Mouse (Mus musculus) lung, postnatal 0 days (tissue): ENCODE measurements around the gene Rcor1. TPM values are rescaled to one million over a fixed set of nuclear protein-coding genes. Genes with fewer than 3 reads are reported as not detected.

Experiments used
- ATAC-seq: fragments of 200-750 bp; cut with Nextera tagmentation; 2 replicates; pipeline ENCODE4 v1.8.0; 2017; ENCODE audit warnings: moderate library complexity
- DNase-seq: peaks from one replicate; pipeline ENCODE4 v3.0.0-alpha.2; 2016; ENCODE audit warnings: low spot score
- H3K27ac ChIP-seq: fragments of 300-500 bp; sonication (generic); 2 replicates; pipeline ENCODE4 v1.5.1; 2014; ENCODE audit warnings: antibody characterized with exemption, mild to moderate bottlenecking, low read length, mixed read lengths
- H3K27me3 ChIP-seq: fragments of 300-500 bp; sonication (generic); replicated peaks from 2 replicates; pipeline ENCODE4 v1.6.1; 2014; ENCODE audit warnings: low read length, mixed read lengths; ENCODE audit not compliant: insufficient read depth
- H3K36me3 ChIP-seq: fragments of 300-500 bp; sonication (generic); 2 replicates; pipeline ENCODE4 v1.6.1; 2014; ENCODE audit warnings: low read length, mixed read lengths; ENCODE audit not compliant: insufficient read depth
- H3K4me1 ChIP-seq: fragments of 300-500 bp; sonication (generic); 2 replicates; pipeline ENCODE4 v1.6.1; 2014; ENCODE audit warnings: antibody characterized with exemption, low read depth, low read length, mixed read lengths; ENCODE audit not compliant: insufficient read depth
- H3K4me2 ChIP-seq: fragments of 300-500 bp; sonication (generic); replicated peaks from 2 replicates; pipeline ENCODE4 v1.6.1; 2014; ENCODE audit warnings: low read depth, mild to moderate bottlenecking, low read length, moderate library complexity, mixed read lengths
- H3K4me3 ChIP-seq: fragments of 300-500 bp; sonication (generic); 2 replicates; pipeline ENCODE4 v1.5.1; 2014; ENCODE audit warnings: low read depth, low read length
- H3K9ac ChIP-seq: fragments of 300-500 bp; sonication (generic); replicated peaks from 2 replicates; pipeline ENCODE4 v1.6.1; 2014; ENCODE audit warnings: low read depth, mild to moderate bottlenecking
- H3K9me3 ChIP-seq: fragments of 300-500 bp; sonication (generic); 2 replicates; pipeline ENCODE4 v1.6.1; 2016; ENCODE audit warnings: low read length, mixed read lengths
- CTCF ChIP-seq: IDR thresholded peaks from 2 replicates; pipeline ENCODE4 v1.5.1; 2016; ENCODE audit warnings: antibody characterized with exemption, mild to moderate bottlenecking
- EP300 ChIP-seq: IDR thresholded peaks from 2 replicates; pipeline ENCODE4 v1.6.1; 2016; ENCODE audit warnings: antibody characterized with exemption, mild to moderate bottlenecking, control low read depth
- WGBS: fragments of 180-500 bp; shearing (Covaris S2); extraction: QIAGEN DNeasy Blood & Tissue Kit; methylation state at CpG from one replicate; pipeline ENCODE4 v1.1.7; 2014; 5-methylcytosine and 5-hydroxymethylcytosine counted together
- polyA plus RNA-seq: library from polyadenylated mRNA; unstranded; fragments of >200 nt; fragmentation: Nextera tagmentation; extraction: Ambion mirVana; gene quantifications from 2 replicates; pipeline ENCODE4 v1.2.1, GENCODE M21; 2015

Gene Rcor1
- polyA plus RNA-seq, 1 experiment from 2014 or later, result 6.7 TPM

DNA sequence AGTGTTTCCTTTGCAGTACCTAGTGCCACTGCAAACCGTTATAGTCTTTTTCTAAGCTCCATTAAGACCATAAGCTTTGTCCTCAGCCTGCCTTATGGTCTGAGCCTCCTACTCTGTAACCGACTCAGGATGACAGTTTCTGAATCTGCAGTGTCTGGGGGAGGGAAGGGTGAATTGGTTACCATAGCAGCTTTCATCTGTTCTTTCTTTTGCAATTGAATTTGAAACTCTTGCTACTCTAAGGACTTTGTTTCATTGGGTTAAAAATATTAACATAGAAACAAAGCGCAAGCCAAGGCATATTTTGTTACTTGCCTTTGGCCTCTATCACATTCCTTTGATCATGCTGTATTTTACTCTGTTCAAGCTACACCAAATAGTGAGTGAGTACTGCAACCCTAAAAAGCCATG, 49.6 kb downstream of the Rcor1 start:
- no peak for ATAC-seq
- no peak overlapping the region for H3K27ac ChIP-seq

DNA sequence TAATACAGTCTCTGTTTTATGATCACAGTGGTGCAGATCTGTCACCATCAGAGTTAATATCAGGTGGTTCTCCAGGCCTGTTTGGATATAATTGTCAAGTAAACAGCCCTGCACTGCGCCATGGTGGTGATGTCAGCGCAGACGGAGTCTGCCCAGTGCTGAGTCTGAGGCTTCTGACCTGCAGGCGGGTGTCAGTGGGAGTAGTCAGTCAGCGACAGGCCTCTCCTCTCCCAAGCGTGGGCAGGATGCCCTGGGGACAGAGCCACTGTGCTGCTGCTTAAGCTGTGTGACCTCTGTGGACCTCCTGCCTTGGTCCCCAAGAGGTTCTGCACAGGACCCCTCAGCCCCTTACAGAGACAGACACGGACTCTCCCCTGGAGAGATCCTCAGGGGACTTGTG, 50.0 kb downstream of the Rcor1 start:
- Histone ChIP-seq H3K9ac (no peak overlapping the region), H3K27me3 (no peaks in the 10 kb centered on the region), H3K4me1 (peaks cover 3% of the 10 kb centered on the region; the same call in 1 of the 2 replicates), H3K4me2 (no peak overlapping the region), H3K36me3 (no peaks in the 10 kb centered on the region), H3K9me3 (no peaks in the 10 kb centered on the region), H3K27ac (no peak overlapping the region), H3K4me3 (no peak overlapping the region)
- DNase-seq (peak; percentile 25), ATAC-seq (peak; percentile 52)
- 76% methylated on average over 7 of the region's 7 CpGs for WGBS
- TF ChIP-seq EP300, result no peak
- no peak for TF ChIP-seq CTCF

More for the DNA sequence above, 49.6 kb downstream of the Rcor1 start:
- H3K36me3 ChIP-seq, result no peaks in the 10 kb centered on the region
- H3K4me3 ChIP-seq, result no peak overlapping the region
- WGBS, result 56% methylated on average over 3 of the region's 3 CpGs
- DNase-seq, result no peak
- no peak overlapping the region for H3K4me2 ChIP-seq
- no peak overlapping the region for H3K9ac ChIP-seq
- H3K27me3 ChIP-seq, result no peaks in the 10 kb centered on the region
- no peaks in the 10 kb centered on the region for H3K9me3 ChIP-seq
- TF ChIP-seq CTCF, result no peak
- H3K4me1 ChIP-seq, result peaks cover 3% of the 10 kb centered on the region; the same call in 1 of the 2 replicates

DNA sequence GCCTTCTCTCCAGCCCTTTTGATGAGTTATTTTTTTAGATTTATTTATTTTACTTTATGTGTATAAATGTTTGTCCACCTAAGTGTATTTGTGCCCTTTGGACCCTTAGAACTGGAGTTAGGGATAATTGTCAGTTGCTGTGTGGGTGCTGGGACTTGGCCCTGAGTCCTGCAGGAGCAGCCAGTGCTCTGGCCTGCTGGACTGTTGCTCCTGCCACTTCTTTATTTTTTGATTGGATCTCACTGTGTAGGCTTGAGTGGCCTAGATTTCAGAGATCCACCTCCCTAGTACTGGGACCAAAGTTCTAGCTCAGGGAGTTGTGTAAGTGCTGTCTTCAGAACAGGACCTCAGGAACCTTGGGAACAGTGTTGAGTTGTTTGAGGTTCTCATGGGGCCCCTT, 51.6 kb downstream of the Rcor1 start:
- Histone ChIP-seq H3K27ac (no peak overlapping the region), H3K27me3 (no peaks in the 10 kb centered on the region), H3K4me1 (peaks cover 3% of the 10 kb centered on the region; the same call in 1 of the 2 replicates), H3K36me3 (no peaks in the 10 kb centered on the region), H3K4me3 (no peak overlapping the region), H3K9me3 (no peaks in the 10 kb centered on the region), H3K9ac (no peak overlapping the region), H3K4me2 (no peak overlapping the region)
- TF ChIP-seq EP300 (no peak), CTCF (no peak)
- DNase-seq (no peak), ATAC-seq (no peak)

DNA sequence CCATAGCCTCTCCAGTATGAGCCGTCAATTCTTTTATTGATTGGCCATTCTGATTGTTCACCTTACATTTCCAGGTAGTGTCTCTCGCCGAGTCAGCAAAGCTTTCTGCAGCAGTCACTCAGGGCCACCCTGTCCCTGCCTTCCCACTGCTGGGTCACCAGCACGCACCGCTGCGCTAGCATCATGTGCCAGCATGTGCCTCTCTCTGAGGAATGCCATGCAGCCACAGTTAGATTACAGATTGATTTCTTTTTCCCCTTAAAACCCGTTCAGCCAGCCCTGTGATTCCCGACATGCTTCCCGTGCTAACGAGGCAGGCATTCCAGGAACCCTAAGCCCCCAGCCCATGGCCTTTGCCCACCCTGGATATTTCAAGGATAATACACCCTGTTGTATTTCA, 52.8 kb downstream of the Rcor1 start:
- DNase-seq (no peak), ATAC-seq (no peak)
- H3K9me3 ChIP-seq, result no peaks in the 10 kb centered on the region
- H3K4me2 ChIP-seq, result no peak overlapping the region
- H3K27me3 ChIP-seq, result no peaks in the 10 kb centered on the region
- H3K4me1 ChIP-seq, result peaks cover 3% of the 10 kb centered on the region; the same call in 1 of the 2 replicates
- no peak overlapping the region for H3K9ac ChIP-seq
- H3K4me3 ChIP-seq, result no peak overlapping the region
- no peak overlapping the region for H3K27ac ChIP-seq
- H3K36me3 ChIP-seq, result no peaks in the 10 kb centered on the region
- no peak for TF ChIP-seq CTCF
- no peak for TF ChIP-seq EP300
- WGBS, result 89% methylated on average over 10 of the region's 10 CpGs

DNA sequence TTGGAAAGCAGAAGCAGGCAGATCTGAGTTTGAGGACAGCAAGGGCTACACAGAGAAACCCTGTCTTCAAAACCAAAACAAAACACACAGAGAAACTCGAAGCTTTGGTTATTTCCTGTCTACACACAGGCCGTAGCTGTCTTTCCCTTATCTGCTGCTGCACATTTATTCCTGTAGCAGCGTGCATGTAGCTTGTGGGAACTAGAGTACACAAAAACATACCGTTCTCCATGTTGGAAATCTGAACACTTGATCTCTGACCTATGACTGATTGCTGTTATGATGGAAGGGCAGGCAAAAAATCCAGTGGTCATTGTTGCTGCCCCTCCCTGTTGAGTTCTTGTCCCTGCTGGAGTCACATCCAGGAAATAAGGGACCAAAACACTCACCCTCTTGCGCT, 54.9 kb downstream of the Rcor1 start:
- no peak overlapping the region for H3K4me3 ChIP-seq
- H3K4me1 ChIP-seq, result peaks cover 3% of the 10 kb centered on the region; the same call in 1 of the 2 replicates
- no peak overlapping the region for H3K4me2 ChIP-seq
- H3K9ac ChIP-seq, result no peak overlapping the region
- peak overlapping the region; percentile 74 for H3K27ac ChIP-seq
- H3K36me3 ChIP-seq, result no peaks in the 10 kb centered on the region
- peak; percentile 83 for DNase-seq
- no peaks in the 10 kb centered on the region for H3K27me3 ChIP-seq
- TF ChIP-seq CTCF (no peak), EP300 (peak; percentile 99)
- 25% methylated on average over 5 of the region's 5 CpGs for WGBS
- ATAC-seq, result peak; percentile 87
- no peaks in the 10 kb centered on the region for H3K9me3 ChIP-seq

DNA sequence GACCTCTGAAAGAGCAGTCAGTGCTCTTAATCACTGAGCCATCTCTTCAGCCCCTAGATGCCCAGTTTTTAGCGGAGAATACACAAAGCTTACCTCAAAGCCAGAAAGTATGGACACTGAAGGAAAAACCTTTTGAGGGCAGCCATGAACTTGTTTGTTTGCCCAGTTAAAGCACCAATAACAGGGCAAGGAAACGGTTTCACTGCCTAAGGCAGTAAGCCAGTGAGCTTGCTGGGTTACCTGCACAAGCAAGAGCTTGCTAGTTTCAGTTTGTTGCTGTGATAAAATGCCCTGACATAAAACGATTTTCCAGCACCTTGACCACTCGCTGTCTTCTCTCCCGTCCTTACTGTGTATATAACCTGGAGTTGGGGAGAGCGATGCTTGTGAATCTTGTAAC, 55.9 kb downstream of the Rcor1 start:
- TF ChIP-seq CTCF, result no peak
- no peak for TF ChIP-seq EP300
- H3K27me3 ChIP-seq, result no peaks in the 10 kb centered on the region
- H3K4me1 ChIP-seq, result peaks cover 3% of the 10 kb centered on the region; the same call in 1 of the 2 replicates
- ATAC-seq (no peak), DNase-seq (no peak)
- H3K9ac ChIP-seq, result no peak overlapping the region
- no peaks in the 10 kb centered on the region for H3K9me3 ChIP-seq
- no peaks in the 10 kb centered on the region for H3K36me3 ChIP-seq
- H3K27ac ChIP-seq, result no peak overlapping the region
- WGBS, result 90% methylated on average over 6 of the region's 6 CpGs
- H3K4me2 ChIP-seq, result no peak overlapping the region
- H3K4me3 ChIP-seq, result no peak overlapping the region

DNA sequence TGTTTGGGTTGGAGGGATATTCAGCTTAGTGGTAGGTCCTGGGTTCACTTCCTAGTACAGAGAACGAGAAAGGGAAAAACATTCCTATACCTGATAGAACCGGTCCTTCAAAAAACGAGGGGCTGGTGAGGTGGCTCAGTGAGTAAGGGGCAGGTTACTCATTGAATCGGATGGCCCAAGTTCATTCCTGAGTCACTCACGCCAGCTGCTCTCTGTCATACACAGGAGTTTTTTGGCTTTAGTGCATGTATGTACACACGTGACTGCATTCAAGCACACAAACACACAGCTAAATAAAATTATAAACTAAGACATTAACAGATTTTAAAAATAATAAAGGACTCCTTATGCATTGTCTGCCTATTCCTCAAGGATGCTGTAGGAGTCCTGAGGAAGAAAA, 57.1 kb downstream of the Rcor1 start:
- no peak overlapping the region for H3K9ac ChIP-seq
- DNase-seq, result no peak
- H3K27ac ChIP-seq, result no peak overlapping the region
- H3K27me3 ChIP-seq, result no peaks in the 10 kb centered on the region
- 72% methylated on average over 6 of the region's 6 CpGs for WGBS
- H3K36me3 ChIP-seq, result no peaks in the 10 kb centered on the region
- H3K4me1 ChIP-seq, result peaks cover 3% of the 10 kb centered on the region; the same call in 1 of the 2 replicates
- H3K4me2 ChIP-seq, result no peak overlapping the region
- no peak overlapping the region for H3K4me3 ChIP-seq
- ATAC-seq, result no peak
- TF ChIP-seq CTCF (no peak), EP300 (no peak)
- H3K9me3 ChIP-seq, result no peaks in the 10 kb centered on the region
